Mouse (Mus musculus): ENCODE measurements around the gene Vash1.

- no peak for TF ChIP-seq MAX (IDR thresholded peaks at IDR 0.05; ENCODE audit: low read depth)
- no peak for TF ChIP-seq POLR2A (IDR thresholded peaks at IDR 0.05; ENCODE audit: insufficient read length, low read depth)
- TF ChIP-seq POLR2AphosphoS2 (IDR thresholded peaks at IDR 0.05; ENCODE audit: insufficient read length, low read depth) = no peak
- peak in 1 of 3 experiments; percentile 30 for TF ChIP-seq MYOD1 (IDR thresholded peaks at IDR 0.05; ENCODE audit: control insufficient read depth in 1 of 3, insufficient read length in 2 of 3, low read depth in 2 of 3)
- TF ChIP-seq REST (IDR thresholded peaks at IDR 0.05; ENCODE audit: insufficient read depth, insufficient read length) = no peak
Measured at GRCm38 (mm10) chr12:86719961-86720639, 41.6 kb downstream of the Vash1 start.
